Mouse (Mus musculus) limb, embryonic 13.5 days (tissue): ENCODE measurements at regions not wholly inside any gene's neighbourhood (a gene's known extent, or its start where the extent isn't known, plus 50 kb on each side); places are given as distances from the start of the nearest gene placed in this dataset.
A peak's percentile ranks its signal among the peaks of the same experiment; 100 is the strongest.

Experiments
- ATAC-seq: fragments of 200-750 bp; cut with Nextera tagmentation; 2 replicates; pipeline ENCODE4 v1.8.0; 2017; ENCODE audit warnings: low read depth, moderate number of reproducible peaks, moderate TSS enrichment; ENCODE audit not compliant: low FRiP score
- H3K27ac ChIP-seq: fragments of 300-500 bp; sonication (generic); 2 replicates; pipeline ENCODE4 v1.5.1; 2015; ENCODE audit warnings: inconsistent platforms, mild to moderate bottlenecking, moderate library complexity
- H3K27me3 ChIP-seq: fragments of 300-500 bp; sonication (generic); 2 replicates; pipeline ENCODE4 v1.6.1; 2015; ENCODE audit warnings: mild to moderate bottlenecking, inconsistent platforms
- H3K36me3 ChIP-seq: fragments of 300-500 bp; sonication (generic); 2 replicates; pipeline ENCODE4 v1.6.1; 2015; ENCODE audit warnings: inconsistent platforms, mild to moderate bottlenecking, moderate library complexity
- H3K4me1 ChIP-seq: fragments of 300-500 bp; sonication (generic); 2 replicates; pipeline ENCODE4 v1.6.1; 2015; ENCODE audit warnings: inconsistent platforms
- H3K4me2 ChIP-seq: fragments of 300-500 bp; sonication (generic); replicated peaks from 2 replicates; pipeline ENCODE4 v1.6.1; 2015; ENCODE audit warnings: inconsistent platforms, mild to moderate bottlenecking, moderate library complexity
- H3K4me3 ChIP-seq: fragments of 300-500 bp; sonication (generic); 2 replicates; pipeline ENCODE4 v1.5.1; 2015; ENCODE audit warnings: moderate library complexity, mild to moderate bottlenecking, inconsistent platforms
- H3K9ac ChIP-seq: fragments of 300-500 bp; sonication (generic); 2 replicates; pipeline ENCODE4 v1.6.1; 2015; ENCODE audit warnings: mild to moderate bottlenecking, inconsistent platforms
- H3K9me3 ChIP-seq: fragments of 300-500 bp; sonication (generic); 2 replicates; pipeline ENCODE4 v1.6.1; 2016; ENCODE audit warnings: inconsistent platforms
- WGBS: fragments of 180-500 bp; shearing (Covaris S2); methylation state at CpG from one replicate; pipeline ENCODE4 v1.1.7; 2015; 5-methylcytosine and 5-hydroxymethylcytosine counted together

GRCm38 (mm10) chr3:119955745-119956615 lies 171.7 kb upstream of the Ptbp2 start:
- Histone ChIP-seq H3K36me3 (no peaks in the 10 kb centered on the region), H3K27ac (no peak overlapping the region), H3K9me3 (no peaks in the 10 kb centered on the region), H3K27me3 (no peaks in the 10 kb centered on the region), H3K4me1 (no peaks in the 10 kb centered on the region), H3K9ac (no peak overlapping the region), H3K4me2 (no peak overlapping the region), H3K4me3 (no peak overlapping the region)
- no peak for ATAC-seq
- whole genome bisulfite sequencing, result 65% methylated on average over 7 of the region's 7 CpGs

- Histone ChIP-seq H3K4me2 (no peak overlapping the region), H3K9ac (no peak overlapping the region), H3K27ac (no peak overlapping the region), H3K36me3 (no peaks in the 10 kb centered on the region), H3K4me1 (peaks cover 16% of the 10 kb centered on the region), H3K9me3 (no peaks in the 10 kb centered on the region), H3K27me3 (no peaks in the 10 kb centered on the region), H3K4me3 (no peak overlapping the region)
- no peak for ATAC-seq
- WGBS, result 79% methylated on average over 3 of the region's 3 CpGs
Measured at GRCm38 (mm10) chr3:119950721-119951120, 166.5 kb upstream of the Ptbp2 start.

- Histone ChIP-seq H3K27ac (no peak overlapping the region), H3K4me1 (peaks cover 16% of the 10 kb centered on the region), H3K9me3 (no peaks in the 10 kb centered on the region), H3K4me3 (no peak overlapping the region), H3K36me3 (no peaks in the 10 kb centered on the region), H3K4me2 (no peak overlapping the region), H3K27me3 (no peaks in the 10 kb centered on the region), H3K9ac (no peak overlapping the region)
- ATAC-seq, result no peak
- WGBS, result 74% methylated on average over 2 of the region's 2 CpGs
Measured at GRCm38 (mm10) chr3:119950070-119950469, 165.8 kb upstream of the Ptbp2 start.

GRCm38 (mm10) chr3:119949620-119950019 lies 165.4 kb upstream of the Ptbp2 start:
- Histone ChIP-seq H3K27me3 (no peaks in the 10 kb centered on the region), H3K4me2 (peak overlapping the region; percentile 64), H3K4me3 (peak overlapping the region; percentile 33), H3K27ac (no peak overlapping the region), H3K9ac (no peak overlapping the region), H3K9me3 (no peaks in the 10 kb centered on the region), H3K4me1 (peaks cover 16% of the 10 kb centered on the region), H3K36me3 (no peaks in the 10 kb centered on the region)
- ATAC-seq, result no peak; the same call in 1 of the 2 replicates
- 9% methylated on average over 7 of the region's 7 CpGs for whole genome bisulfite sequencing

- Histone ChIP-seq H3K9ac (peak overlapping the region; percentile 31; the same call in 1 of the 2 replicates), H3K36me3 (no peaks in the 10 kb centered on the region), H3K4me2 (peak overlapping the region; percentile 64), H3K27ac (no peak overlapping the region), H3K4me1 (peaks cover 16% of the 10 kb centered on the region), H3K4me3 (peak overlapping the region; percentile 33), H3K27me3 (no peaks in the 10 kb centered on the region), H3K9me3 (no peaks in the 10 kb centered on the region)
- 17% methylated on average over 17 of the region's 17 CpGs for WGBS
- peak; percentile 66 for ATAC-seq
Measured at GRCm38 (mm10) chr3:119949041-119949470, 164.8 kb upstream of the Ptbp2 start.

GRCm38 (mm10) chr3:119947126-119947525 lies 162.9 kb upstream of the Ptbp2 start:
- no peak overlapping the region for H3K4me2 ChIP-seq
- no peaks in the 10 kb centered on the region for H3K36me3 ChIP-seq
- 63% methylated on average over 4 of the region's 4 CpGs for WGBS

GRCm38 (mm10) chr3:119944115-119944514 lies 159.8 kb upstream of the Ptbp2 start:
- no peaks in the 10 kb centered on the region for H3K27me3 ChIP-seq
- H3K9me3 ChIP-seq, result no peaks in the 10 kb centered on the region
- H3K27ac ChIP-seq, result no peak overlapping the region
- no peaks in the 10 kb centered on the region for H3K36me3 ChIP-seq
- WGBS, result 64% methylated on average over 5 of the region's 5 CpGs
- no peak overlapping the region for H3K4me2 ChIP-seq
- H3K4me1 ChIP-seq, result peaks cover 4% of the 10 kb centered on the region
- ATAC-seq, result no peak
- no peak overlapping the region for H3K9ac ChIP-seq
- H3K4me3 ChIP-seq, result no peak overlapping the region

More at GRCm38 (mm10) chr3:119947126-119947525, 162.9 kb upstream of the Ptbp2 start:
- peaks cover 16% of the 10 kb centered on the region for H3K4me1 ChIP-seq
- ATAC-seq, result no peak
- H3K27me3 ChIP-seq, result no peaks in the 10 kb centered on the region
- no peak overlapping the region for H3K27ac ChIP-seq
- no peak overlapping the region for H3K9ac ChIP-seq
- H3K4me3 ChIP-seq, result no peak overlapping the region
- H3K9me3 ChIP-seq, result no peaks in the 10 kb centered on the region

- 81% methylated on average over 1 of the region's 1 CpGs for WGBS
- no peak for ATAC-seq
- Histone ChIP-seq H3K36me3 (no peaks in the 10 kb centered on the region), H3K4me3 (no peak overlapping the region), H3K27me3 (no peaks in the 10 kb centered on the region), H3K27ac (no peak overlapping the region), H3K9me3 (no peaks in the 10 kb centered on the region), H3K9ac (no peak overlapping the region), H3K4me1 (peaks cover 4% of the 10 kb centered on the region; the same call in 1 of the 2 replicates), H3K4me2 (no peak overlapping the region)
Measured at GRCm38 (mm10) chr3:119939091-119939490, 154.8 kb upstream of the Ptbp2 start.

- H3K9ac ChIP-seq, result no peak overlapping the region
- peaks cover 4% of the 10 kb centered on the region; the same call in 1 of the 2 replicates for H3K4me1 ChIP-seq
- WGBS, result 55% methylated on average over 6 of the region's 6 CpGs
- no peaks in the 10 kb centered on the region for H3K36me3 ChIP-seq
- H3K4me3 ChIP-seq, result no peak overlapping the region
- no peaks in the 10 kb centered on the region for H3K27me3 ChIP-seq
- H3K4me2 ChIP-seq, result no peak overlapping the region
- no peak for ATAC-seq
- no peak overlapping the region for H3K27ac ChIP-seq
- no peaks in the 10 kb centered on the region for H3K9me3 ChIP-seq
Measured at GRCm38 (mm10) chr3:119938425-119938824, 154.2 kb upstream of the Ptbp2 start.

GRCm38 (mm10) chr3:119936526-119936925 lies 152.3 kb upstream of the Ptbp2 start:
- H3K4me1 ChIP-seq, result peaks cover 4% of the 10 kb centered on the region; the same call in 1 of the 2 replicates
- ATAC-seq, result no peak
- no peaks in the 10 kb centered on the region for H3K9me3 ChIP-seq
- H3K27ac ChIP-seq, result no peak overlapping the region
- H3K4me2 ChIP-seq, result no peak overlapping the region
- H3K9ac ChIP-seq, result no peak overlapping the region
- WGBS, result 82% methylated on average over 1 of the region's 1 CpGs
- no peaks in the 10 kb centered on the region for H3K27me3 ChIP-seq
- H3K36me3 ChIP-seq, result no peaks in the 10 kb centered on the region
- no peak overlapping the region for H3K4me3 ChIP-seq

- 23% methylated on average over 5 of the region's 5 CpGs for WGBS
- Histone ChIP-seq H3K4me3 (no peak overlapping the region), H3K4me2 (no peak overlapping the region), H3K4me1 (no peaks in the 10 kb centered on the region), H3K9me3 (no peaks in the 10 kb centered on the region), H3K27ac (no peak overlapping the region), H3K36me3 (no peaks in the 10 kb centered on the region), H3K27me3 (no peaks in the 10 kb centered on the region), H3K9ac (no peak overlapping the region)
- peak; percentile 32; the same call in 1 of the 2 replicates for ATAC-seq
Measured at GRCm38 (mm10) chr3:119933049-119933511, 148.8 kb upstream of the Ptbp2 start.

GRCm38 (mm10) chr3:119928281-119928680 lies 144.0 kb upstream of the Ptbp2 start:
- Histone ChIP-seq H3K9ac (no peak overlapping the region), H3K4me2 (no peak overlapping the region), H3K27ac (no peak overlapping the region), H3K27me3 (no peaks in the 10 kb centered on the region), H3K36me3 (no peaks in the 10 kb centered on the region), H3K4me3 (no peak overlapping the region), H3K9me3 (no peaks in the 10 kb centered on the region), H3K4me1 (no peaks in the 10 kb centered on the region)
- no peak for ATAC-seq
- 87% methylated on average over 2 of the region's 2 CpGs for WGBS
